Mouse (Mus musculus) hindbrain, embryonic 10.5 days (tissue): Measurements from ENCODE around the gene Cngb1. TPM values are rescaled to one million over a fixed set of nuclear protein-coding genes. Genes with fewer than 3 reads are reported as not detected.
A peak's percentile ranks its signal among the peaks of the same experiment; 100 is the strongest.

Experiments used
- DNase-seq: peaks from one replicate; pipeline ENCODE4 v3.0.0-alpha.2; 2017; ENCODE audit warnings: low spot score
- H3K27ac ChIP-seq: fragments of 300-500 bp; sonication (generic); 2 replicates; pipeline ENCODE4 v1.5.1; 2016; ENCODE audit warnings: mild to moderate bottlenecking, moderate library complexity
- H3K27me3 ChIP-seq: fragments of 300-500 bp; sonication (generic); 2 replicates; pipeline ENCODE4 v1.6.1; 2016; ENCODE audit warnings: mild to moderate bottlenecking; ENCODE audit not compliant: poor library complexity, insufficient read depth, severe bottlenecking
- H3K36me3 ChIP-seq: fragments of 300-500 bp; sonication (generic); 2 replicates; pipeline ENCODE4 v1.6.1; 2016; ENCODE audit warnings: mild to moderate bottlenecking, moderate library complexity
- H3K4me1 ChIP-seq: fragments of 300-500 bp; sonication (generic); replicated peaks from 2 replicates; pipeline ENCODE4 v1.6.1; 2016; ENCODE audit warnings: mild to moderate bottlenecking
- H3K4me3 ChIP-seq: fragments of 300-500 bp; sonication (generic); 2 replicates; pipeline ENCODE4 v1.5.1; 2016; ENCODE audit warnings: mild to moderate bottlenecking, moderate library complexity
- H3K9me3 ChIP-seq: fragments of 300-500 bp; sonication (generic); 2 replicates; pipeline ENCODE4 v1.6.1; 2016; ENCODE audit warnings: mild to moderate bottlenecking, moderate library complexity
- WGBS: fragments of 180-500 bp; shearing (Covaris S2); methylation state at CpG from one replicate; pipeline ENCODE4 v1.1.7; 2016; 5-methylcytosine and 5-hydroxymethylcytosine counted together
- polyA plus RNA-seq: library from polyadenylated mRNA; unstranded; fragments of >200 nt; fragmentation: Nextera tagmentation; extraction: Ambion mirVana; gene quantifications from 2 replicates; pipeline ENCODE4 v1.2.1, GENCODE M21; 2016

The Cngb1 gene
- polyA plus RNA-seq, 1 experiment from 2014 or later, result 0.59 TPM

DNA sequence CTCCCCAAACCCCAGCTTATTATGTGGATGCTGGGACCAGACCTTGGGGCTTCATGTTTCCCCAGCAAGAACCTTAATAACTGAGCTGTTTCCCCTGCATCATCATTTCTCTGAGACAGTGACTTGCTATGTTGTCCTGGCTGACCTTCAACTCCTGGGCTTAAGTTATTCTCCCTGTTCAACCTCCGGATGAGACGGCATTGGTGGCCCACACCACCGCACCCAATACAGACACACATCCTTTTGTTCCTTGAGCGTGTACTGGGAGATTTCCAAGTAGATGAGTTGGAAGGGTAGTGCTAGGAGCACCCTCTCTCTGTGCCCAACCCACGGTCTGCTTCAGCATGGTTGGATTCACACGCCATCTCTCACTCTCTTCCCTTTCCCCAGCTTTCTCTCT, 7.5 kb upstream of the Cngb1 start:
- H3K36me3 ChIP-seq, result no peaks in the 10 kb centered on the region
- 92% methylated on average over 6 of the region's 6 CpGs for WGBS
- peaks cover 12% of the 10 kb centered on the region for H3K4me1 ChIP-seq
- H3K27me3 ChIP-seq, result peaks cover 6% of the 10 kb centered on the region; the same call in 1 of the 2 replicates
- no peaks in the 10 kb centered on the region for H3K9me3 ChIP-seq
- DNase-seq, result no peak
- H3K4me3 ChIP-seq, result no peak overlapping the region
- H3K27ac ChIP-seq, result no peak overlapping the region

GRCm38 (mm10) chr8:95312836-95313235, 6.5 kb upstream of the Cngb1 start:
- WGBS, result 71% methylated on average over 18 of the region's 18 CpGs
- Histone ChIP-seq H3K9me3 (no peaks in the 10 kb centered on the region), H3K4me3 (no peak overlapping the region)

DNA sequence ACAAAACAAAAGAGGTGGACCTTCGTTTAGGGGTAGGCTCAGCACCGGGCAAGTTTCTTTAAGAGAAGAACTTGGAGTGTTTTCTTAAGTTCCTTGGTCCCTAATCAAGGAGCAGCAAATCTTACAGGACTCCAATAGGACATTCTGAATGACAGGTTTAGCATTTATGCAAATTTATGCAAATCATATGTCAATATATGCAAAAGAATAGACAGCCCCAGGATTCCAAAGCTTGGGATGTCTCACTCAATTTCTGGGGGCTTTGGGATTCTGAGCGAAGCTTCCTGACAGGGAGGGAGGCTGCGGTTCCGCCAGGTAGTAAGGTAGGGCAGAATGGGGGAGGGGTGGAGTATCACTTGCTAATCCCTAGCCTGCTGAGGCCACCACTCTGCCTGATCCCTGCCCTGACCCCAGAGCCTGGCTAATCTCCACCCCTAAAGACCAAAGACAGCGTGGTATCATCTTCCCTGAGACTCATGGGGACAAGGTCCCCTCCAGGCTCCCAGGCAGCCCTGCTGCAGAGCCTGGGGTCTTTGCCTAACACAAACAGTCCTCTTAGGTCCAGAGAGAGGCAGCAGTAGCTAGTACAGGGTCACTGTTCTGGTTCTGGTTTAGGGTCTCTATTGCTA, 4.1 kb upstream of the Cngb1 start, which contains the start of gene Tepp:
TSS of gene Tepp (plus strand) at position 225 of the 629 bp plus-strand sequence.
- WGBS, result 27% methylated on average over 6 of the region's 6 CpGs
- no peak within 1 kb of the TSS for H3K4me3 ChIP-seq
- no peaks in the 10 kb centered on the region for H3K9me3 ChIP-seq
- no peak within 1 kb of the TSS for H3K27ac ChIP-seq
- DNase-seq, result no peak
- H3K36me3 ChIP-seq, result no peaks in the 10 kb centered on the region
- H3K4me1 ChIP-seq, result peaks cover 17% of the 10 kb centered on the region
- no peaks in the 10 kb centered on the region; the same call in 1 of the 2 replicates for H3K27me3 ChIP-seq

More at GRCm38 (mm10) chr8:95312836-95313235, 6.5 kb upstream of the Cngb1 start:
- H3K27me3 ChIP-seq, result no peaks in the 10 kb centered on the region; the same call in 1 of the 2 replicates
- H3K36me3 ChIP-seq, result no peaks in the 10 kb centered on the region
- no peak for DNase-seq
- H3K4me1 ChIP-seq, result peaks cover 12% of the 10 kb centered on the region
- H3K27ac ChIP-seq, result no peak overlapping the region

- DNase-seq, result no peak
- 65% methylated on average over 4 of the region's 4 CpGs for WGBS
- Histone ChIP-seq H3K27me3 (no peaks in the 10 kb centered on the region), H3K4me3 (no peak overlapping the region), H3K4me1 (peaks cover 7% of the 10 kb centered on the region), H3K27ac (no peak overlapping the region), H3K9me3 (no peaks in the 10 kb centered on the region), H3K36me3 (no peaks in the 10 kb centered on the region)
Measured at GRCm38 (mm10) chr8:95305526-95305925, 859 bp downstream of the Cngb1 start.

DNA sequence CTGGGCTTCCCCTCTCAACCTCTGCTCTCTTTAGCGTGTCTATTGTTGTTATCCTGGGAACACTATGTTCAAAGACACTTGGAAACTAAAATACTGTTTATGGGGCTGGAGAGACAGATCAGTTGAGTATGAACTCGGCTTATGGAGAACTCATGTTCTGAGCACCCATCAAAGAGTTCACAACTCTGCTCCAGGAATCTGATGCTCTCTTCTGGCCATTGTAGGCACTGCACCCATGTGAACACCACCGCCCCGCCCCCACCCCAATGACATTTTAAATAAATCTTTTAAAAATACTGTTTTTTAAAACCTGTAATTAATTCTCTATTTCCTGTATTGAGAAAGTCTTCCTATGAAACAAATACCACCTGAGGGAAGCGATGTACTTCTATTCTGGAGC, 4.0 kb downstream of the Cngb1 start:
- peak; percentile 25 for DNase-seq
- Histone ChIP-seq H3K9me3 (no peaks in the 10 kb centered on the region), H3K27ac (no peak overlapping the region), H3K36me3 (no peaks in the 10 kb centered on the region), H3K4me1 (peaks cover 9% of the 10 kb centered on the region; the same call in 1 of the 2 replicates), H3K27me3 (no peaks in the 10 kb centered on the region), H3K4me3 (no peak overlapping the region)
- WGBS, result 18% methylated on average over 5 of the region's 5 CpGs

GRCm38 (mm10) chr8:95293891-95294290, 12.5 kb downstream of the Cngb1 start:
- WGBS, result 83% methylated on average over 7 of the region's 7 CpGs
- Histone ChIP-seq H3K4me1 (peaks cover 8% of the 10 kb centered on the region; the same call in 1 of the 2 replicates), H3K4me3 (no peak overlapping the region), H3K27me3 (no peaks in the 10 kb centered on the region), H3K9me3 (no peaks in the 10 kb centered on the region), H3K27ac (0 out of 2 replicates have a peak overlapping the region, but pooled peaks have one; percentile 5), H3K36me3 (no peaks in the 10 kb centered on the region)
- DNase-seq, result no peak

DNA sequence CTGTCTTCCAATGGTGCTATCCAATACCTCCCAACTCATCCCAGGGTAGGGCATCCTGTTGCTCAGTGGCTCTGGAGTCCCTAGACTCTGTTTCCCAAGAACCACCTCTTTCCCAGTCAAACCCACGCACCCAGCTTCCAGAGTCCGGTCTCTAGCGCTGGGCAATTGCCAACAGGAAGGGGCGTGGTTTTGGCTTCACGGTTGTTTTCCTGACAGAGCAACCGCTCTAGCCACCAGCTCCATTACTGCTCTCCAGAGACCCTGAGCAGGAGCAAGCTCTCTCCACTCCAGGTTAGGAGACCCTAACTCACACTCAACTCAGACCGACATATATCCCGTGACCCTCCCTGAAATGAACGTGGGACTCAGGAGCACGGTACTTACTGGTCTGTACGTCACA, 13.2 kb downstream of the Cngb1 start:
- no peak for DNase-seq
- Histone ChIP-seq H3K9me3 (no peaks in the 10 kb centered on the region), H3K36me3 (no peaks in the 10 kb centered on the region), H3K27ac (no peak overlapping the region), H3K4me1 (peaks cover 8% of the 10 kb centered on the region; the same call in 1 of the 2 replicates), H3K27me3 (no peaks in the 10 kb centered on the region), H3K4me3 (no peak overlapping the region)
- WGBS, result 90% methylated on average over 11 of the region's 11 CpGs

GRCm38 (mm10) chr8:95289066-95289650, 17.2 kb downstream of the Cngb1 start:
- Histone ChIP-seq H3K27ac (no peak overlapping the region), H3K27me3 (no peaks in the 10 kb centered on the region), H3K36me3 (no peaks in the 10 kb centered on the region), H3K9me3 (no peaks in the 10 kb centered on the region), H3K4me1 (0 out of 2 replicates have a peak, but pooled peaks cover 4% of the 10 kb centered on the region), H3K4me3 (no peak overlapping the region)
- no peak for DNase-seq
- 83% methylated on average over 6 of the region's 6 CpGs for WGBS

DNA sequence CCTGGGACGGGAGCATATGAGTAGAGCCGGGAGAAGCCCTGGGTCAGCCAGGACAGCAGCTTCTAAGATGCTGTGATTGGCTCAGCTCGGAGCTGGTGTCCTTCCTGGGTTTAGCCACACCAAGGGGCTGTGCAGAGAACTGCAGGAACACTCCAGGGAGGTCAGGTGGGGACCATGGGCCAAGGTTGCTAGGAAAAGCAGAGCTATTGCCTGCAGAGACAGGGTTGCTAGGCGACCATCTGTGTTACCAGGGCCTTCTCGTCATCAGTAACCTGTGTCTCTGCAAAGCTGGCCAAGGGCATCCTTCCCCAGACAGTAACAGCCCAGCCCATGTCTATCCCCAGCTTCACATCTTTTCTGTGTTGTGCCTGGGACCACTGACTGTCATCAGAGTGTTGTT, 24.9 kb downstream of the Cngb1 start:
- no peak overlapping the region for H3K4me3 ChIP-seq
- no peak for DNase-seq
- peaks cover 6% of the 10 kb centered on the region for H3K4me1 ChIP-seq
- H3K36me3 ChIP-seq, result no peaks in the 10 kb centered on the region
- H3K27me3 ChIP-seq, result no peaks in the 10 kb centered on the region
- no peaks in the 10 kb centered on the region for H3K9me3 ChIP-seq
- H3K27ac ChIP-seq, result no peak overlapping the region
- 65% methylated on average over 5 of the region's 5 CpGs for WGBS

GRCm38 (mm10) chr8:95272871-95273270, 33.5 kb downstream of the Cngb1 start:
- Histone ChIP-seq H3K4me1 (peaks cover 13% of the 10 kb centered on the region), H3K4me3 (no peak overlapping the region), H3K36me3 (no peaks in the 10 kb centered on the region), H3K27ac (no peak overlapping the region), H3K27me3 (no peaks in the 10 kb centered on the region), H3K9me3 (no peaks in the 10 kb centered on the region)
- WGBS, result 34% methylated on average over 2 of the region's 2 CpGs
- no peak for DNase-seq

DNA sequence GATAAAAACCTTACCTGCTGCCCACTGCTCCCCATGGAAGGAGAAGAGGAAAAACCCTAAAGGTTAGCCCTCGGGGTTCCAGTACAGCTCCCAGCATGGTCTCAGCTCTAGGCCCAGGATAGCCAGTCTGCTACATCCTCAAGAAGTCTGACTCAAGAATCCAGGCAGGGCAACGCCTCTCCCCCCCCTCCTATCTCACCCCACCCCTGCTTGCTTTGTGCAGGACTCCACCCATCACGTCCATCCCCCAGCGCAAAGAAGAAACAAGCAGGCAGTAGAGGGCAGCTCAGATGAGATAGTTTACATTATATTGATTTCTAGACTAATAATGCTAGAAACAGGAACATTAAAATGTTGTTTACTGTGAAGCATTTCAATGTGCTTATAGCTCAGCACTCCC, 34.5 kb downstream of the Cngb1 start:
- no peaks in the 10 kb centered on the region for H3K9me3 ChIP-seq

GRCm38 (mm10) chr8:95270501-95270900, 35.9 kb downstream of the Cngb1 start:
- H3K27ac ChIP-seq, result peak overlapping the region; percentile 40; the same call in 1 of the 2 replicates
- no peak for DNase-seq
- H3K4me3 ChIP-seq, result no peak overlapping the region
- no peaks in the 10 kb centered on the region for H3K27me3 ChIP-seq
- 72% methylated on average over 12 of the region's 12 CpGs for WGBS
- H3K36me3 ChIP-seq, result no peaks in the 10 kb centered on the region
- no peaks in the 10 kb centered on the region for H3K9me3 ChIP-seq
- H3K4me1 ChIP-seq, result peaks cover 13% of the 10 kb centered on the region

More for the DNA sequence above, 34.5 kb downstream of the Cngb1 start:
- Histone ChIP-seq H3K27me3 (no peaks in the 10 kb centered on the region), H3K4me1 (peaks cover 13% of the 10 kb centered on the region), H3K4me3 (no peak overlapping the region), H3K36me3 (no peaks in the 10 kb centered on the region), H3K27ac (no peak overlapping the region)
- no peak for DNase-seq
- 39% methylated on average over 4 of the region's 4 CpGs for WGBS

GRCm38 (mm10) chr8:95262181-95262580, 44.2 kb downstream of the Cngb1 start:
- Histone ChIP-seq H3K27me3 (no peaks in the 10 kb centered on the region), H3K4me3 (no peak overlapping the region), H3K27ac (no peak overlapping the region), H3K9me3 (no peaks in the 10 kb centered on the region), H3K36me3 (no peaks in the 10 kb centered on the region), H3K4me1 (no peaks in the 10 kb centered on the region)
- no peak for DNase-seq
- WGBS, result 83% methylated on average over 2 of the region's 2 CpGs
